Mouse (Mus musculus) liver, adult 2 months (tissue): ENCODE measurements at regions not wholly inside any gene's neighbourhood (a gene's known extent, or its start where the extent isn't known, plus 50 kb on each side); places are given as distances from the start of the nearest gene placed in this dataset.

Experiments used
- CTCF ChIP-seq: fragments of 200-500 bp; IDR thresholded peaks from 2 replicates; pipeline ENCODE4 v1.5.1; 2011; ENCODE audit warnings: low read depth, low read length, control low read depth
- POLR2A ChIP-seq: fragments of 200-500 bp; IDR thresholded peaks from 2 replicates; pipeline ENCODE4 v1.6.1; 2011; ENCODE audit warnings: low read length, control low read depth; ENCODE audit not compliant: insufficient read depth; ENCODE audit errors: extremely low read depth

DNA sequence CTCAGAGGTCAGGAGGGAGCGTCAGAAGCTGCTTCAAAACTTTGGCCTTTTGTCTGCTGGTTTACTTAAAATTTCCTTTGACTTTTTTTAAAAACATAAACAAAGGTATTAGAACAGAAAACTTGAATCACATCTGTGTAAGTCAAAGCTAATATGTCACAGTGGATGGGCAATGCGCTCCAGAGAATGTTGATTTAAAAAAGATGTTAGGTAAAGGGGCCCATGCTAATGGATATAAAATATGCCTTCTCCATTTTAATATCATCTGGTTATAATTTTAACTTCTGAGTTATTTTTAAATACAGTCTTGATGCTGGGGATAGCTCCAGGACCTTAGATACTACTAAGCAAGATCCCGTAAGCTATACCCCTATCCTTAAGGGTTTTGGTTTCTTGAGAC is 252.5 kb downstream of the Prex1 start:
- TF ChIP-seq CTCF = no peak
- no peak for TF ChIP-seq POLR2A
